Mouse (Mus musculus): ENCODE data around the gene Tmem182.
A peak's percentile ranks its signal among the peaks of the same experiment; 100 is the strongest.

The Tmem182 gene

DNA sequence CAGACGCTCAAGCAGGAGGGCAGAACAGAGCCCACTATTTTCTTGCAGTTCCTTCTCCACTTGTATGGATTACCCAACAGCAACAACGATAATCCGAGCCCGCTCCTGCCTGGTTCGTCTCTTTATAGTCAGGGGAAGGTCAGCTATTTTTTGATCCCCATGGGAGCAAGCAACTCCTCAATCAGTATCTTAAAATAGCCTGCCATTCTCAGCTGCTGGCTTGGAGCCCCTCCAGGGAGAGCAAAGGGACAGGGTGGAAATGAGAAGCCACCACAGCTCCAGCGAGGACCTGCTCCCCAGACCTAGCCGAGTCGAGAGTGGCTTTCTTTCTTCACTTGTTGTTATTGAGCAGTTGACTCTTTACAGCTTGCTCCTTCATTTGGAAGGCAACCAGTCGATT, at the start of gene Tmem182:
Gene Tmem182, plus strand, starts transcription at position 251 of the 400 bp plus-strand sequence.
- no peak for DNase-seq (ENCODE audit: low read depth, low spot score)

DNA sequence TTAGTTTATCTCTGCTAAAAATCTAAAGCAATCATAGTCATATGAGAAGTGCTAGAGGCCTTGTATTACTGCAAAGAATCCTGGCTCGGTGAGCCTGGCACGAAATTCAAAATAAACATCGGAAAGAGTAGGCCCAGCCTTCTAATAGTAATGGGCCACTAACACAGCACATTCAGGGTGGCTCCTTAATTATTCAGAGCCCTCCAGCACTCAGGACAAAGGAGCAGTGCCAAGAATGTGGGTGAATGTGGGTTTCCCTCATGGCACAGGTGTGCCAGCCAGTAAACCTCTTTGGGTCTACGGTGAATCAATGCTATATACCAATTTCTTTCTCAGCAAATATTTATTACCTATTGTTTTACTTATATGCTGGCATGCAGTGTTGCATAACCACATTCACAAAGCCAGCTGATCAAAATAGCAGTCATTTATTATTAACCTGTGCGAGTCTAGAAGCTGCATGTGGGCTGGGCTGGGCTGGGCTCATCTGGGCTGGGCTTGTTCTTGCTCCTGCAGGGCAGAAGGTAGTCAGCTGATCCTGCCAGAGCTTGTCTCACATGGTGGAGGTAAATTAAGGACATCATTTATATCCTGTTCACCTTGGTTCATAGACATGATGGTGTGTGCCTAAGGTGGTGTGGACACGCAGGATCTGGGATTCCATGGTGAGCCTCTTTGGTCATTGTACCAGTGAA, 45.5 kb upstream of the Tmem182 start:
- DNase-seq (ENCODE audit: low read depth, low spot score), result no peak

DNA sequence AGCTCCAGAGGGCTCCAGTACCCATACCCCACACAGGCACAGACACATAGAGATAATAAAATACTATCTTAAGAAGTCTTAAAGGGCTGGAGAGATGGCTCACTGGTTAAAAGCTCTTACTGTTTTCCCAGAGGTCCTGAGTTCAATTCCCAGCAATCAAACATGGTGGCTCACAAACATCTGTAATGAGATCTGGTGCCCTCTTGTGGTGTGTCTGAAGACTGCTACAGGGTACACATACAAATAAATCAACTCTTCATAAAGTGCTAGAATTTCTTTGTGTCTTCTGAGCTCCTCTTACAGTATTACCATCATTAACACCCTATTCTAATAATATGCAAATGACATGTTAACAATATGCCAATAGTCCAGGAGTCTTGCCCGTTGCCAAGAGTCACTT, 41.4 kb upstream of the Tmem182 start:
- no peak for DNase-seq (ENCODE audit: low read depth, low spot score)

DNA sequence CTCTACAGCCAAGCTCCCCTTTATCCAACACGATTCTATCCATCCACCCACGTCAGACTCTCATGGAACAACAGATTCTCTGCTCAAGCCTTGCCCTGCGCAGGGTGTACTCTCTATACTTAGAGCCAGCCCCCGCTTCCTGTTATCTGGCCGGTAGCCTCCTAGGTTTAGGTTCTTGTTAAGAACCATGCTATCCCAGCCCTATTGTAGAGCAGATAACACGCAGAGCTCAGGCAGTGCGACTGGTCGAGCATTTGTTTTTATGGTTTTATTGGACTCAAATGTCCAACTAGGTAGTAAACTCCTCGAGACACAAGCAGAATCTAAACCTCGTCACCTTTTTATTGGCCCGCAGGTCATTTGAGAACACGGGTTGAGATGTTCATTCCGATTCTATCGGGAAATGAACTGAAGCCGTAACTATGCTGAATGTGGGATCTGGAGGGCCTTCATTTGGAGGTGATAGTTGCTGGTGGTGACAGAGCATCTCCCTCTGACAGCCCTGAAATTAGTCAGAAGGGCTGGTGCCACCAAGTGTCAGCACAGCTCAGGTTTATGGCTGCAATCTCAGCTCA, 40.6 kb upstream of the Tmem182 start:
- no peak for DNase-seq (ENCODE audit: low read depth, low spot score)

DNA sequence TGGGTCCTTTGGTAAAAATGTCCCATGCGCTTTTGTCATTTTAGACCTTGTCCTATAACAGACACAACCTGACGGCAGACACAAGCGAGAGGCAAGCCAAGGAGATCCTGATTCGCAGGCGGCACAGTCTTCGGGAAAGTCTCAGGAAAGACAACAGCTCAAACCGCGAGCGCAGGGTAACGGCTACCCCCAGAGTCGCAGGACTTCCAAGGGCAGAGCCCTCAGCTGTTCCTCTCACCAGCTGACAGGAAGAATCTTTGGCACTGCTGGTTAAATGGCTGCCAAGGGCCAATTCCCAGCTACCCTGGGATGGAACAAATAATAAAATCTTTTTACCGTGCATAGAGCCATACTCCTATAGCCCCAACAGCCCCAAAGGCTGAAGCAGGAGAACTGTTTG, 39.9 kb upstream of the Tmem182 start:
- no peak for DNase-seq (ENCODE audit: low read depth, low spot score)

DNA sequence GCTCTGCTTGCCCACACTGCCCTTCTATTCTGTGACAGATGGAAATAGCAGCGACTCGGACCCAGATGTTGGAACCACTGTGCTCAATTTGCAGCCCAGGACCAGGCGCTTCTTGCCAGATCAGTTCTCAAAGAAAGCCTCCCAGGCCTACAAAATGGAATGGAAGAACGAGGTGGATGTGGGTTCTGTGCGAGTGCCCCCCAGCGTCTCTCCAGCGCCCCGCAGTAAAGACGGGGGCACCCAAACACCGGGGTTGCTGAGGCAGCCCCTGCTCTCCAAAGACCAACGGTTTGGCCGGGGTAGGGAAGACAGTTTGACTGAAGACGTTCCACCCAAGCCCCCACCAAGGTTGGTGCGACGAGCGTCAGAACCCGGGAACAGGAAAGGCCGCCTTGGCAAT, 37.8 kb upstream of the Tmem182 start:
- DNase-seq (ENCODE audit: low read depth, low spot score), result no peak

DNA sequence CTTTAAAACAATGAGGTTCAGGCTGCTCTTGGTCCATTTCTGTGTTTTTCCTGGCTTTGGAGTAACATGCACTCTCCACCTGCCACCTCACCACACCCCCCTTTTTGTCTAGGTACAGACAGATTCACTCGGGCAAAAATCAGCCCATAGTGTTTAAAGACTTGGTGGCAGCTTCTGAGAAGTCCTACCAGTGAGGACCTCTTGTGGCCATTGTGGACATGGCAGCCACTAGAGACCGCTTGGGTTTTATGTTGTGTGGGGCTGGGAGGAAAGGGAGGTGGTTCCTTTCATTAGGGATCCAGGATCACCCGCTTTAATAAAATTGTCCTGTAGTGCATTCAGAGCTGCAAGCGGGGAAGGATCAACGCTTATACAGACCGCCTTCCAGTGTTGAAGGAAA, 36.8 kb upstream of the Tmem182 start:
- DNase-seq (ENCODE audit: low read depth, low spot score), result peak; percentile 71

DNA sequence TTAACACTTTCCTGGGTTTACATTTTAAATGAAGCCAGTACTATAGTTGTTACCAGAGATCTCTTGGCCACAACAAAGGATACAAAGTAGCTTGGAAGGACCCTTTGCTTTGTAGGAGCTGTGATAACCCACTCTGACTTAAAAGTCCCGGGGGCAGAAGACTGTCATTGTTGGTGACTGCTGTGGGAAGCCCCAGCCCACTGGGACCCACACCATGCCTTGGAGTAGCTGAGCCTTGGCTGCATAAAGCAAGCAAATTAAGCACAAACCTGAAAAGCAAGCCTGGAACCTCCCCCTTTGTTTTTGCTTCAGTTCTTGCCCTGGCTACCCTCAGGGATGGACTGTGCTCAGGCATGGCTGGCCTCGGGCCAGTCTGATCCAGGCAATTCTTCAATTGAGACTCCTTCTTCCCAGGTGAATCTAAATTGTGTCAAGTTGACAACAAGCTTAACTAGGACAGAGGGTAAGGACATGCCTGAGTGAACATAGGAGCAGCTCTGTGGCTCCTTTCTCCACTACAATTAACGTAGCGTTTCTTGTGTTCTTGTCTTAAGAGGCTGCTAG, 36.0 kb upstream of the Tmem182 start:
- peak; percentile 12 for DNase-seq (ENCODE audit: low read depth, low spot score)

DNA sequence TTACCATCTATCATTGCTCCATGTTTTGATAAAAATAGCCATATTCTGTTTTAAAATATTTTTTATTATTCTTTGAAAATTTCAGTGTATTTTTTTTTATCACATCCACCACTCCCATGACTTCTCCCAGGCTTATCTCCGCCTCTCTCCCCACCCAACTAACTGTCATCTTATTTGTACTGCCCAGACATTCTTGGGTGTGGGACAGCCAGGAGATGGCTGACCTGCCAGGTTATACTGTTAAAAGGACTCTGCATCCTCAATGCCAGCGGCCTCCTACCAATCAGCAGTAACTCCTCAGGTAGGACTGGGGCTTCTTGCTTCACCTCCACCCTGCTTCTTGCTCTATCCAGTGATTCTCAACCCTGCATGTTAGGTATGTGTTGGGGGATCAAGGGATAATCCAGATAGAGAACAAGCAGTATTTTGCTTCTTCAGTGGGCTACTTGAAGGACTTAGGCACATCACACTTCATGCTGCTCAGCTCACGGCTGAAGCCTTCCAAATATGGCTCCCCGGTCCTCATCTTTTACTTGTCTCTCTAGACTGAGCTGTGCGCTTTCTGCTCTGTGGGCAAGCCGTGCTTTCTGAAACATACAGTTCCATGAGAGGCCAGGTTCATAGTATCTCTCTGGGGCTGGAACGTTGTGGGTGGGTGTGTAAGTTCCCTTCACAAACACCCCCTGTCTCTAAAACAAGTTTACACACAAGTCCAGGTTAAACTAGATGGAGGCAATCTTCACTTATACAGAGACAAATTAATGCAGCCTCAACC, 34.0 kb upstream of the Tmem182 start:
- DNase-seq (ENCODE audit: low read depth, low spot score), result no peak

DNA sequence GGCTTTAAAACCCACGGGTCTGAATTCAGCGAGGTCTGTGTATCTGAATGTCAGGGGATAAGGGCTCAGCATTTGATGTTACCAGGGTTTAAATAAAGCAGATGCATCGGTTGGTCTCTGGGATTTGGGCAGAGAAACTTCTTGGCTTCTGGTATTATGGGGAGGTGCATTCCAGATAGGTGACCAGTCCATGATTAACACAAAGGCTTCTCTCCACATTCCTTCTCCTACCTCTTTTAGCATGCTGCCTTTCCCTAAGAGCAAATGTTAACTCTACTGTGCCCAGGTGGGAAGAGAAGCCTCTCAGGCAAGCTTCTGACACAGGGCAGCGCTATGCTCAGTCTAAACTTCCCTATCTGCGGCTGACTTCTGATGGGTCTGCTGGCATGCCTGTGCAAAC, 32.2 kb upstream of the Tmem182 start:
- no peak for DNase-seq (ENCODE audit: low read depth, low spot score)

DNA sequence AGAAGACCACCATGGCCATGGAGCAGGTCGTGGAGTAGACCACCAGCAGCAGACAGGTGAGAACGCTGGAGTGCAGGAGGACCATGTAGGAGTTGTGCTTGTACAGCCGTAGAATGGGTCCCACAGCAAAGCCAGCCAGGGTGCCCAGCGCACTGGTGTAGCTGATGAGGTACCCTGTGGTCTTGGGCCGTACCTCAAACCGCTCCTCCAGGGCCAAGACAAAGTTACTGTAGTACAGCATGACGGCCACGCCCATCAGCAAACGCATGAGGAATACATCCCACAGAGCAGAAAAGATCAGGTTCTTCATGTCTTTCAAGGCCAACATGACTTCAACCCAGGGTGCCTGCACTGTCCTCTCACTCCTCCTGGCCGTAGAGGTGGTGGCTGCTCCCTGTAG, 31.4 kb upstream of the Tmem182 start:
- no peak for DNase-seq (ENCODE audit: low read depth, low spot score)

DNA sequence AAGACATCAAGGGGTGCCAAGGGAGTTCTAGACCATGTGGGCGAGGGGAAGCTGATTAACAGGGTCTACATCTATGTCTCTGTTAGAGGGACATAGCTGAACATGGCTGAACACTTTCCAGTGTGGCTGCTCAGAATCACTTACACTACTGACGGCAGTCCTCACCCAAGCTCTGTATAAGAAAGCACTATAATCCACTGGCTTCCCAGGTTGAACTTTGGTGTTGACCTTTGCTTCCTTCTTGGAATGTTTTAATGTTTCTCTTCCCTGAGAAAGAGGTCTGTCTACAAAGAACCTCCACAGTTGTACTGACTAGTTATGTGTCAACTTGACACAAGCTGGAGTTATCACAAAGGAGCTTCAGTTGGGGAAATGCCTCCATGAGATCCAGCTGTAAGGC, 29.3 kb upstream of the Tmem182 start:
- no peak for DNase-seq (ENCODE audit: low read depth, low spot score)

DNA sequence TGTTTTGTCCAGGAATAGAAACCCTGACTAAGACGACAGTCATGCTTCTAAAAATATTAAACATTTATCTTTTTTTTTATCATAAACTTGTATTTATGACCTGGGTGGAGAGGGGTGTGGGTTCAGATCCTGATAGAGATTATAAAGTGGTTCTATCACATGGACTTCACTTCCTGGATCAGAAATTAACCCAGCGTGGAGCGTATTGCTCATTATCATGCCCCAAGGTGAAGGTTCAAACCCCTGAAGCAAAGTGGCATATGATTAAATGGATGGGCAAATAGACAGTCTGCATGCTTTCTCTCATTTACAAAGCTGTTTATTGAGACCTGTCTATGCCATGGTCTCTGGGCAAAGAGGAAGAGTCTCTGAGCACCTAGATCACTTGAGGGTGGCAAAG, 28.6 kb upstream of the Tmem182 start:
- no peak for DNase-seq (ENCODE audit: low read depth, low spot score)

DNA sequence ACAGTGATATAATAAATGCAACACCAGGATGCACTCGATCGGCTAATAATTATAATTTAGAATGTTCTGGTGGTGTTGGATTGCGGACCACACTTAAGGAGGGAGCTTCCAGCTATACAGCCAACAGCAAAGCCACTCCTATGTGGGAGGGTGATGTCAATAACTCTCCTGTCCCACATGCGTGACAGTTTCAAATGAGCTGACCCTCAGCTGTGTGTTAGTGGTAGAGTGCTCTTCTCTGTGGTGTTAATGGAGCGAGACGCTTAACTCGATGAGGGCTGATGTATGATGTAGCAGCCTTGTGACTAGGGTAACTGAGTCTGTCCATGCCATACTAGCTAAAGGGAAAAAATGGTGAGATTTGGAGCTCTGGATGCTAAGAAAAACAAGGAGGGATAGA, 22.0 kb upstream of the Tmem182 start:
- DNase-seq (ENCODE audit: low read depth, low spot score), result no peak

DNA sequence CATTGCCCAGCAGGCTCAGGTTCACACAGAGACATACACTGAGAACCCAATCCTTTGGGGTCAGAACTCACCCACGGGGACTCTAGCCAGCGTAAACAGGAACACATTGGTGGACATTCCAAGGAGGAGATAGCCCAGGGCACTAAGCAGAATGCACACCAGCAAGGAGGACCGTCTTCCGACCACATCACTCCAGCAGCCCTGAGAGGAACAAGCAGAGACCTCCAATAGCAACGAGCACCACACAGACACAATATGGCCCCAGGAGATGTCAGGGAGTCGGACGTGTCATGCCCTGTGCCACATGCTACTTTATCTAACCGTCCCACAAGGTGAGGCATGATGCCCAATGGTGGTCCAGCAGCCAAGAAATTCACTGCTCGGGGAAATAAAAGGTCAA, 21.1 kb upstream of the Tmem182 start:
- no peak for DNase-seq (ENCODE audit: low read depth, low spot score)

DNA sequence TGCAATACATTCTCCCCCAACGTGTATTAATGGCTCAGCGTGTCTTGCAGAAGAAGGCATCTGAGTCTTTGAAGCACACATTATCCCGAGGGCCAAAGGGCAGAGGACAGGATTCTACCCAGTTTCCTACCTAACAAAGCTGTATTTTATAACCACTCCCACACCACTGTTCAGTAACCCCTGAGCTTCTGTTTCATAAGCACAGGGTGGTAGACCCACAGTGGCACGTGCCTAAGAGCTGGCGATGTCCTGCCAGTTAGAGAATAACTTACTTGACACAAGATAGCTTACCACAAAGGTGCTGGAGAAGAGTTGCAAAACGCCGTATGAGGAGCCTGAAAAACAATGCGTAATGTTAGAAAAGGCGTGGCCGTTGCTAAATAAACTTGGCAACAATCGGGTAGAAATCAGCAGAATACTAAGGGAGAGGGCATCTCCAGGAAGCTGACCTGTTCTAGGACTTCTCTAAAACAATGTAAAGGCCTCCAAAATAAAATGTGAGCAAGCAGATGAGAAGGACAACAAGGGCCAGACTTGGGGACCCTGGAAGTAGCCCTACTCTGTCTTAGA, 19.4 kb upstream of the Tmem182 start:
- no peak for DNase-seq (ENCODE audit: low read depth, low spot score)

DNA sequence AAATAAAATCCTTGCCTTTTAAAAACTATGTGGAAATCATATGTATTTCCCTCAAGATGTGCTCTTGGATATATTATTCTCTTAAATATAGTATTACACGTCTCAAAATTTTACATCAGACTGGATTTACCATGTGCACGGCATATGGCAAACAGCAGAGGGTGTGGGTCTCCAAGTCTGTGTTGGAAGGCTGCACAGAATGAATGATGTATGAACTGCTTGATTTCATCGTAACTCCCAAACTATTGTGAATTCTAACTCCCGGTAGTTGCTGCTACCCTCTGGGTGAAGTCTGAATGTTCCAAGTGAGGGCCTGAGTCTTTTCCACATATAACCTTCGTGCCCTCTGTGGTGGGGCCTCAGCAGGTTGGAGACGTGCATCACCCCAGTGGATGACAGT, 16.4 kb upstream of the Tmem182 start:
- no peak for DNase-seq (ENCODE audit: low read depth, low spot score)

DNA sequence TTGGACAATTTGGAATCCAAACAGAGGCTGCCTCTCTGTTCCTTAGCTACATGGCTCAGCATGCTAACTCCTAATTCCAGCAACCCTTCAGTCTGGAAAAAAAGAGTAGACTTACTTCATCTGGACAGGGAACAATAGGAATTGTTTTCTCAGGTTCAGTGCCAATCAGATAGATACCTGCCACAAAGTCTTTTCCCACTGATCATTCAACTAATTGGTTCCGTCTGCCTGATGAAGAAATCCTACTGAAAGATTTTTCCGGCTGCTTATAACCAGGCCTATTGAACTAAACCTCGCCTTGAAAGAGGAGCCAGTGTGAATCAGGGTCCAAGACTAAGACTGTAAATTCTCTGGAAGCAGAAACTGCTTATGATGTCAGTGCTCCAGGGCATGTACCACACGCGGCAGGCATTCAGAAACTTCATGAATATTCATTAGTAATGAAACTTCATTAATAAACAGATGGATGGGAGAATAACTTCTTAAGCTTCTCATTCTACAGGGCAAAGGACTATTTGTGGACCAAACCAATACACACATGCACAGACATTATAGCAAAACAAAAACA, 15.7 kb upstream of the Tmem182 start:
- peak; percentile 12 for DNase-seq (ENCODE audit: low read depth, low spot score)

DNA sequence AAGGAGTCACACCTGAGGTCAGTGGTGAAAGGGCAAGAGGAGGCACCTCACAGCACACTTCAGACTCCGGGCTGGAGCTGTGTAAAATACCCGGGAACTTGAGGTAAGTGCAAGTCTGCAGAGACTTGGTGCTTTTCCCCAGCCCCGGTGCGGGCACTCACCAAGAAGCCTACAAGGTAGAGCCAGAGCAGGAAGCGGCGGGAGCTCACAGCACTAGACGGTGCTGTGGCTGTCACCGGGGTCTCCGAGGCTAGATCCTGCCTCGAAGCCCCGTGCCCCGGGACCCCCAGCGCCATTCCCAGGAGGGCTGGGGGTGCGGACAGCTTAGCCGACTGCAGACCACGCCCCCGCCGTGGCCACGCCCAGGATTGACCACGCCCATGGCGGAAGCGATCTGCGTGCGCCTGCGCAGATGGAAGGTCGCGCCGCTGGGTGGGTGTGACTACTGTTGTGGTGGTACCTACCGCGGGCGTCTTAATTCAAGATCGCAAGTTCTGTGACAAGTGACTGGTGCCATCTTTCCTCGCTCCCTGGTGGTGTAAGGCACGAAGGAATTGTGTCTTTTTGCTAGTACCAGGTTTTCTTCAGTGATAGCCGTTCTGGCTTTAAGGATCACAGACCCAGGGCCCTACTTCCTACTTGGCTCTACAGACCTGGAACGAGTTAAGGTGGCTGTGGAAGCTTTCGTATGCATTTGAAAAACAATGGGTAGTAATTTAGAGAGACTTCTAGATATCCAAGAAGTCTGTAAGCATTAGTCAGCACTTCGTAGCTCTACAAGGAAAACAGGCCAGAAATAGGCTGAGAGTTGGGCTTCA, 14.9 kb upstream of the Tmem182 start, which contains the start of gene Mfsd9:
Gene Mfsd9, minus strand, starts transcription at position 364 of the 818 bp plus-strand sequence.
- DNase-seq (ENCODE audit: low read depth, low spot score), result peak; percentile 90

DNA sequence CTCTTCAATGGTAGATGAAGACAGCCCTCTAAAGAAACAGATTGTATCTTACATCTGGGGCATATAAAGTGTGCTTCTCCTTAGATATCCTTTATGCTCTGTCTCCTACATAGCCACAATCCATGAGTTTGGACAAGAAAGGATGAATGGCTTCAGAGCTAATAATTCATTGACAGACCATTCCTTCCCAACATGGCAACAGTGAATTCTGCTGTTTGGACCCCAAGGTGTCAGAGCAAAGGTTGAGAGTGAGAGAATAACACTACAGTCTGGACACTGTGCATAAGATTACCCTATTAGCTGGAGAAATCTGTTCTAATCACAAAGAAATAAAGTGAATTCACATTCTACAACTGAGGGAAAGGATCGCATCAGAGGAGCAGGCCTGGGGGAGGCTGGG, 9.9 kb upstream of the Tmem182 start:
- DNase-seq (ENCODE audit: low read depth, low spot score), result no peak

DNA sequence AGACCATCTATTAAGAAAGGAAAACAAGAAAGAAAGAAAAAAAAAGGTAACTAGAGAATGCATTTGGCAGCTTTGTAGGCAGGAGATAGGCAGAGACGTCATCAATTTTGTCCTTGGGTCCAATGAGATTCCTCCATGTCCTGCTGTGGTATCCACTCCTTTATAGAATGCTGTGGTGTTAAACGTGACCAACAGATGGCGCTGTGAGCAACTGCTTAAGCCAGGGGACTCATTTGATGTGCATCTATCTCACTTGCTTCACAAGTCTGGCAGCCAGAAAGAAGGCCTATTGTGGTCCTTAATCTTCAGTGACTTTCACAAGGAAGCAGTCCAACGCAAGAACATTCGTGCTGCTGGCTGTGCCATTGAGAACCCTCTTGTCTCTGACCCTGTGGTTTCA, 8.1 kb upstream of the Tmem182 start:
- DNase-seq (ENCODE audit: low read depth, low spot score), result peak; percentile 82

All from brain, adult 2 months (tissue).